Mouse (Mus musculus): ENCODE results near the gene Hsdl1. TPM values are rescaled to one million over a fixed set of nuclear protein-coding genes. Genes with fewer than 3 reads are reported as not detected.

Hsdl1 gene
- 138 and 150 TPM in 2 replicates for polyA plus RNA-seq (2015; fragmentation: Nextera tagmentation; extraction: Ambion mirVana)

DNA sequence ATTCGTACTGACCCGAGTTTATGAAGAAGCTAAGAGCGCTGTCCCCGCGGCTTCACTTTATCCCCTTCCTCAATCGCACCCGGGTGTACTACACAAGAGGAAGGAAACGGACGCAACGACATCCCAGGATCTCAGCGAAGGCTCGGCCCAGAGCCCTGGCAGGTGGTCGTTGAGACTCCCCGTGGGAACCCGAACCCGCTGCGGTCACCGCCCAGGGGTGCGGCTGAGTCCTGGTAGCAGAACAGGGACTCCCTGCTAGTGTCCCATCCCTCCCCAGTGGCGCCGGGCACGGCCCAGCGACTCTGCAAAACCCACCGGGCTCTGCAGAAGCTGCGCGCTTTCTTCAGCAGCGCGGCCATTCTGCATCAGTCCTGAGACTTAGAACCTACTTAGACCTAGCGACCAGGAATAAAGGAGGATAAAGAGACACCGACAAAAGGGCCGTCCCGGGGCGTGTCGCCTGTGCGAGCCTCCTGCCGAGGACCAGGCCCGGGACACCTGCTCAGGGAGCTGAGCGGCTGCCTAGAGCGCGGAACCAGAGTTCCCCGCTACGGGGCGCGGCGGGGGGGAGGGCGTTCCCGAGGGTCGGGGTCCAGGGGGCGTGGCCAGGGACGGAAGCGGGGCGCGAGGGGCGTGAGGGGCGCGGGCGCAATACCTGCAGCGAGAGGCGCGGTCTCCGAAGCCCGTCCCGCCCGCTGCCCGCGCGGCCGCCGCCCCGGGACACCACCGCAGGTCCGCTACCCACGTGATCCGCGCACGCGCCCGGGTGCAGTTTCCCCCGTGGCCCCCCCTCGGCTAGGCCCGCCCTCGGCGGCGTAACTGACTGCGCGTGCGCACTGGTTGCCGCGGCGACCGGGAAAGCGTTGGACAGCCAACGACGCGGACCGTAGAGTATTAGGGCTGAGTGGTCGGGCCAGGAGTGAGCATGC, at the start of gene Hsdl1, which contains the start of gene Dnaaf1:
TSS of gene Hsdl1 (minus strand) at position 747 of the 929 bp plus-strand sequence.
TSS of gene Dnaaf1 (plus strand) at position 799 of the 929 bp plus-strand sequence.
- peak; percentile 91 for ATAC-seq (ENCODE audit: low FRiP score)
- Histone ChIP-seq H3K27ac (peak within 1 kb of the TSS; percentile 85), H3K27me3 (peaks cover 34% of the 10 kb centered on the region), H3K4me3 (peak within 1 kb of the TSS; percentile 84), H3K4me1 (replicated peaks) (peaks cover 34% of the 10 kb centered on the region), H3K4me2 (peak within 1 kb of the TSS; percentile 88), H3K36me3 (no peaks in the 10 kb centered on the region), H3K9ac (peak within 1 kb of the TSS; percentile 84), H3K9me3 (no peaks in the 10 kb centered on the region)
- WGBS, result under 1% methylated on average over 95 of the region's 97 CpGs

DNA sequence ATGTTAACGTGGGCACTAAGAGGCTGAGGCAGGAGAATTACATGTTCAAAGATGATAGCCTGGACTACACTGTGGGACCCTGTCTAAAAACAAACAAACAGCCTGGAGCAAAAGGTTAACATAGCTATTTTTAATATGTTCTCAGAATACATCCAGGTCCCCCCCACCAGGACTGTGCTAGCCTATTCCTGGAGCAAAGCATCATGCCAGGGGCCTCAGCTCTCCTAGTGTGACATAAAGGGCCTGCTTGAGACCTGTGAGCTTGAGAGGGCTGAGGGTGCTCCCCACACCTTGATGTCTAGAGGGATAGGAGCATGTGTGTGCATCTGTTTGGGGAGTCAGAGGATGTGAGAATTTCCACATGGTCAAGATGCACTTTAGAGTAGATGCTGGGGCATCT, 48.8 kb upstream of the Hsdl1 start:
- Histone ChIP-seq H3K4me1 (replicated peaks) (peaks cover 10% of the 10 kb centered on the region), H3K27ac (no peak overlapping the region), H3K9ac (no peak overlapping the region), H3K36me3 (no peaks in the 10 kb centered on the region), H3K4me2 (no peak overlapping the region), H3K4me3 (no peak overlapping the region), H3K9me3 (no peaks in the 10 kb centered on the region), H3K27me3 (0 out of 2 replicates have a peak, but pooled peaks cover 3% of the 10 kb centered on the region)
- WGBS, result 83% methylated on average over 1 of the region's 1 CpGs
- no peak for ATAC-seq (ENCODE audit: low FRiP score)

DNA sequence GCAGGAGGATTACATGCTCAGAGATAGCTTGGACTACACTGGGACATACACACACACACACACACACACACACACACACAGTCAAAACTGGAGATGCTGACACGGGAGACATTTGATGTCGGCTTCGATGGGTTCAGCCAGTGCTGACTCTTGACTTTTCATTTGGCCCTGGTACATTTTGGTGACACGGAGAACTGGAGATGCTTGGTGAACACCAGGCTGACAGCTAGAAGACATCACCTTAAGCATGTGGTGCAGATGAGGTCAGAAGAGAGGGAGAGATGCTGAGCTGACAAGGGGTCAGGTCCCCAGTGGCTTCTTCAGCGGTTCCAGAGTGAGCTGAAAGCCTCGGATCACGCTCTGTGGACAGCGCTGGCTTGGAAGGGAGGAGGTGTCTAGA, 48.1 kb upstream of the Hsdl1 start:
- 0 out of 2 replicates have a peak, but pooled peaks cover 3% of the 10 kb centered on the region for H3K27me3 ChIP-seq
- H3K4me3 ChIP-seq, result no peak overlapping the region
- no peak overlapping the region for H3K27ac ChIP-seq
- 85% methylated on average over 8 of the region's 8 CpGs for WGBS
- no peak overlapping the region for H3K9ac ChIP-seq
- H3K4me1 ChIP-seq (replicated peaks), result peaks cover 9% of the 10 kb centered on the region
- H3K4me2 ChIP-seq, result no peak overlapping the region
- no peaks in the 10 kb centered on the region for H3K9me3 ChIP-seq
- ATAC-seq (ENCODE audit: low FRiP score), result no peak
- no peaks in the 10 kb centered on the region for H3K36me3 ChIP-seq

DNA sequence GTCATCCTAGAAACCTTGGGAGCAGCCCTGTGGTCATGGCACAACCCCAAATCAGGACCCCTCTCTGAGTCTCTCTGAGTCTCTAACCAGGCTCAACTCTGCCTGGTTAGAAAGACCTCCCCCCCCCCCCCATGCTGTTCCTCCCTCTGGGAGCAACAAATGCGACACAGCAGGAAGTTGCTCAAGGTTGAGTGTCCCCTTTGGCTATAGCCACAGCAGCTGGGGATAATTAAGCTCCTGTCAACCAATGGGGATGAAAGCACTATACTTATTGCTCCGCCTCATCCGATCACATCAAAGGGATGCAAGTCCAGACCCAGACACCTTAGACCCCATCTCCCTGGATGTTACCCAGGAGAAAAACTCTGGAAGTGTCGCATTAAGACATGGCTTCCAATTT, 47.6 kb upstream of the Hsdl1 start:
- ATAC-seq (ENCODE audit: low FRiP score), result no peak
- H3K4me2 ChIP-seq, result no peak overlapping the region
- WGBS, result 55% methylated on average over 4 of the region's 4 CpGs
- no peak overlapping the region for H3K4me3 ChIP-seq
- H3K27me3 ChIP-seq, result 0 out of 2 replicates have a peak, but pooled peaks cover 3% of the 10 kb centered on the region
- no peak overlapping the region for H3K9ac ChIP-seq
- no peaks in the 10 kb centered on the region for H3K36me3 ChIP-seq
- H3K27ac ChIP-seq, result no peak overlapping the region
- no peaks in the 10 kb centered on the region for H3K9me3 ChIP-seq
- H3K4me1 ChIP-seq (replicated peaks), result peaks cover 4% of the 10 kb centered on the region; the same call in 1 of the 2 replicates

DNA sequence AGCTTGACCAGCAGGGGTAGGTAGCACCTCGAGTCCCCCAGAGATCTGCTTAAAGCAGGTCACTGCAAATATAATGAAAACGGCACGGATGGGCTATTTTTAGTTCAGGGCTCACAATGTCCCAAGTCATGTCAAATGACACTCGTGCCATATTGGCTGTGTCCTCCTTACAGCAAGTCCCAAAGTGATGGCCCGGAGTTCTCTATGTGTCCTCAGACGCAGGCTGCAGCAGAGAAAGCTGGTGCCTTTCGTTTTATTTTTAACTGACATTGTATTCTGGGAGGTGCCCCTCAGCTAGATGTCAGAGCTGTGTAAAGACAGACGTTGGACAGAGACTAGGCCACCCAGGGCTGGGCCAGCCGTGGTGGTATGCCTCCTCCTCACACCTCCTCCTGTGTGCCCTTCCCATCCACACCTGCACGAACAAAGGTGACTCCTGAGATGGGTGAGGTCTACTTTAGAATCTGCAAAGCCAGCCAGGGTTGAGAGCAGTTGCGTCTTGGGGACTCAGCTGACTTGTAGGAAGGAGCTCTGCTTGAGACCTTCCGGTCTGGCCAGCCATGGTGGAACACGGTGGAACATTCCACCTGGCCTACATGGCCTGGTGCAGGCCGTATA, 46.0 kb upstream of the Hsdl1 start:
- 90% methylated on average over 14 of the region's 14 CpGs for WGBS
- no peak overlapping the region for H3K9ac ChIP-seq

DNA sequence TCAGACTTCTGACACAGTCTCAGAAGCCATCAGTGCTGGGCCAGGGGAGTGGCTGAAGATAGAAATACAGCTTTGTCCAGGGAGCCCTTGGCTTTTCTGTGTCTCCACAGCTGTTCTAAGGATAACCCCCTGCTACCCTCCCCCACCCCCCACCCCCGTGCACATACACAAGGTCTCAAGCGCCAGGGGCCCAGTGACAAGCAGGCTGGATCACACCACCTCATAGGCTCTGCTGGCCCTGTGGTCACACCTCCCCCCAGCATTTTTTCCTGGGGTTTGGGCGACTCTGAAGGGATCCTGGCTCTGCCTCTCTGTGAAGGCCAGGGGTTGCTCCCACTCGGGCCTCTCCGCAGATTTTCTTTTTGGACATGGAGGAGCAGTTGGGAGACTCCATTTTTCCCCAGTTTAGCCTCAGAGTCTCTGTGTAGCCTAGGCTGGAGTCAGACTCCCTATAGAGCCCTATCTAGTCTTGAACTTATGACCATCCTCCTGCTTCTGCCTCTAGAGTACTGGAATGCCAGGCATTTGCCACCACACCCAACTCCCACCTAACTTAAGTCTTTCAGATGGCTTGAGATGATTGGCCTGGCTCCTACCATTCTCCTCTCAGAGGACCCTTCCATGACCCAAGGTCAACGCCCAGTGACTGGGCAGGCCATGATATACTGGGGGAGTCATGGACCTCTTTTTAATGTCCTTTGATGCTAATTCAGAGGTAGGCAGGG, 45.3 kb upstream of the Hsdl1 start:
- H3K9me3 ChIP-seq, result no peaks in the 10 kb centered on the region
- H3K4me3 ChIP-seq, result no peak overlapping the region
- H3K36me3 ChIP-seq, result no peaks in the 10 kb centered on the region
- H3K27me3 ChIP-seq, result 0 out of 2 replicates have a peak, but pooled peaks cover 3% of the 10 kb centered on the region
- H3K4me1 ChIP-seq (replicated peaks), result no peaks in the 10 kb centered on the region
- no peak overlapping the region for H3K27ac ChIP-seq
- H3K9ac ChIP-seq, result no peak overlapping the region
- 77% methylated on average over 6 of the region's 6 CpGs for WGBS
- ATAC-seq (ENCODE audit: low FRiP score), result no peak
- no peak overlapping the region for H3K4me2 ChIP-seq

More for the DNA sequence above, 46.0 kb upstream of the Hsdl1 start:
- Histone ChIP-seq H3K9me3 (no peaks in the 10 kb centered on the region), H3K4me1 (replicated peaks) (0 out of 2 replicates have a peak, but pooled peaks cover 2% of the 10 kb centered on the region), H3K27ac (no peak overlapping the region), H3K36me3 (no peaks in the 10 kb centered on the region), H3K4me3 (no peak overlapping the region), H3K4me2 (no peak overlapping the region), H3K27me3 (0 out of 2 replicates have a peak, but pooled peaks cover 3% of the 10 kb centered on the region)
- ATAC-seq (ENCODE audit: low FRiP score), result no peak

DNA sequence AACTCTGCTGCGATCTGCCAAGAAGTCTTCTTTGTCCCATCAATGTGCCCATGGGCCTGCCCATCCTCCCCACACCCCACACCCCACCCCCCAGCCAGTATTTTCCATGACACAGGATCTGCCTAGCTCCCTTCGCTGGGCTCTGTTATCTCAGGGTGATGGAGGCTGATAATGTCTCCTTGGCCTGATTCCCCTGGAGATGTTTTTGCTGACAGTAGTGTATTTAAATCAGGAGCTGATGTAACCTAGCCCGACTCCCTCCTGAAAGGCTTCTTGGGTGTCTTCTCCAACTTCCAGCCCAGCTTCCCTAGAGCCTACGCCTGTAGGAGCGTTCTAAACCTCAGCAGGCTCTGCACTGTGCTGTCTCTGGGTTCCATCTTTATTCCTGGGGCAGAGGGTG, 43.9 kb upstream of the Hsdl1 start:
- no peak overlapping the region for H3K4me3 ChIP-seq

DNA sequence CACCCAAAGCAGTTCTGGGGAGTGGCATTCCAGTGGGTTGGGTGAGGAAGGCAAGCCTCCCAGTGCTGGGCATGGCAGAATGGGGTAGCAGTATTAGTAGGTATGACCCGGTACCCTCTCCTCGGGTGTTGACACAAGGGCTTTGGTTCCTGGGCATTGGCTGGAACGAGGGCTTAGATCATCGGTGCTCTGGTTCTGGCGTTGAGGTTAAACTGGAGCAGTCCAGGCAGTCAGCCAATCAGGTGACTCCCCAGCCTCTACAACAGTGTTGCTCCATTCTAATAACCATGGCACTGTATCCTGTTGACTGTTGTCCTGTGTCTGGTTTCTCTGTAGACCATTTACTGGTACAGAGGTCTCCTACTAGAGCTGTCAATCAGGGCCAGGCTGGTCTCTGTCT, 42.6 kb upstream of the Hsdl1 start:
- H3K27me3 ChIP-seq, result no peaks in the 10 kb centered on the region
- ATAC-seq (ENCODE audit: low FRiP score), result no peak
- H3K4me3 ChIP-seq, result no peak overlapping the region
- no peaks in the 10 kb centered on the region for H3K4me1 ChIP-seq (replicated peaks)
- H3K9ac ChIP-seq, result no peak overlapping the region
- WGBS, result 86% methylated on average over 5 of the region's 5 CpGs
- H3K36me3 ChIP-seq, result no peaks in the 10 kb centered on the region
- no peak overlapping the region for H3K4me2 ChIP-seq
- no peaks in the 10 kb centered on the region for H3K9me3 ChIP-seq
- no peak overlapping the region for H3K27ac ChIP-seq

More for the DNA sequence above, 43.9 kb upstream of the Hsdl1 start:
- Histone ChIP-seq H3K9ac (no peak overlapping the region), H3K4me1 (replicated peaks) (no peaks in the 10 kb centered on the region), H3K9me3 (no peaks in the 10 kb centered on the region), H3K4me2 (no peak overlapping the region), H3K36me3 (no peaks in the 10 kb centered on the region), H3K27me3 (0 out of 2 replicates have a peak, but pooled peaks cover 1% of the 10 kb centered on the region), H3K27ac (no peak overlapping the region)
- 73% methylated on average over 5 of the region's 5 CpGs for WGBS
- ATAC-seq (ENCODE audit: low FRiP score), result no peak

DNA sequence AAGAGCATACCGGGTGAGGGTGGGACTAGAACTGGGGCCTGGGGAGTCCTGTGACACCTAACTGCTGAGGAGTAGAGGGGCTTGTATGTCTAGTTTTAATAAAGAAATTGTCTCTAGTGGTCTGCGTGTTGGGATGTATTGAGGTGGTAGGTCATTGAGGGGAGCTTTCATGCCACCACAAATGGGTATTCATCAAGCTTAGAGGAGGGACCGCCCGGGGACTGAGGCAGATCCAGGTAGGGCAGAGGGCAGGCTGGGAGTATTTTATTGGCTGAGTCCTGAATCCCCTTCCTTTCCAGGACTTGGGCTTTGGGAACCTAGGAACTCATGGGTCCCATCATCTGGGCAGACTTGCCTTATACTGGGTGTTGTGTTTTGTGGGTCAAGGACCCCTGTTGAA, 41.8 kb upstream of the Hsdl1 start:
- Histone ChIP-seq H3K9ac (no peak overlapping the region), H3K4me2 (no peak overlapping the region), H3K9me3 (no peaks in the 10 kb centered on the region), H3K27ac (no peak overlapping the region), H3K4me1 (replicated peaks) (no peaks in the 10 kb centered on the region), H3K4me3 (no peak overlapping the region), H3K27me3 (no peaks in the 10 kb centered on the region), H3K36me3 (no peaks in the 10 kb centered on the region)
- WGBS, result 91% methylated on average over 4 of the region's 4 CpGs
- no peak for ATAC-seq (ENCODE audit: low FRiP score)

DNA sequence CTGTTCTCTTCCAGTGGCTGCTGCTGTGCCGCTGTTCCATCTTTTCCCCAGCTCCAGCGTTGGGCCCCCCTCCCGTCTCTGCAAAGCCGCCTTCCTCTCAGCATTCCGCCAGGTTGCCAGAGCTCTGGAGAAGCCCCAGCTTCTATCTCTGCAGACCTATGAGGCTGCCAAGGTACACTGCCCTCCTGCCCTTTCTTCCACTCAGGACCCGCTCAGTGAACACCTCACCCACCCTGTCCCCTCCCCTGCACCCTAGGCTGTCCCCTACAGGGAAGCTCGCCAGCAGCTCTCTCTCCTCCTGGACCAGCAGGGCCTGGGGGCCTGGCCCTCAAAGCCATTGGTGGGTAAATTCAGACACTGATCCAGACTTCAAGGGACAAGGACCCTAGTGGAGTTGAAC, 41.4 kb upstream of the Hsdl1 start:
- no peaks in the 10 kb centered on the region for H3K4me1 ChIP-seq (replicated peaks)
- no peak for ATAC-seq (ENCODE audit: low FRiP score)
- H3K4me2 ChIP-seq, result no peak overlapping the region
- H3K9me3 ChIP-seq, result no peaks in the 10 kb centered on the region
- no peaks in the 10 kb centered on the region for H3K27me3 ChIP-seq
- no peaks in the 10 kb centered on the region for H3K36me3 ChIP-seq
- WGBS, result 80% methylated on average over 7 of the region's 7 CpGs
- H3K9ac ChIP-seq, result no peak overlapping the region
- no peak overlapping the region for H3K27ac ChIP-seq
- no peak overlapping the region for H3K4me3 ChIP-seq

DNA sequence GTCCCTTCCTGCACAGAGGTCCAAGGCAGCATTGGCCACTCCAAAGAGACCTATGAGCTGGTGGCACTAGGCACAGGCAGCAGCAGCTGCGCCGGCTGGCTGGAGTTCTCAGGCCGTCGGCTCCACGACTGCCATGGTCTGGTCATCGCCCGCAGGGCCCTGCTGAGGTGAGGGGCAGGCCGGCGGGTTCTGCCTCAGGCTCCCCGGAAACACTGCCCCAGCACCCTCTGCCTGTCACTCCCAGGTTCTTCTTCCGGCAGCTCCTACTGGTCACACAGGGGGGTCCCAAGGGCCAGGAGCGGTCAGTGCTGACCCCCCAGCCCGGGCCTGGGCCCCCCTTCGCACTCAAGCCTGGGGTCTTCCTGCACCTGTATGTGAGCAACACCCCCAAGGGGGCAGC, 40.1 kb upstream of the Hsdl1 start:
- Histone ChIP-seq H3K4me1 (replicated peaks) (no peaks in the 10 kb centered on the region), H3K27me3 (no peaks in the 10 kb centered on the region), H3K4me3 (no peak overlapping the region), H3K9ac (no peak overlapping the region), H3K27ac (no peak overlapping the region), H3K4me2 (no peak overlapping the region), H3K36me3 (no peaks in the 10 kb centered on the region), H3K9me3 (no peaks in the 10 kb centered on the region)
- WGBS, result 69% methylated on average over 14 of the region's 14 CpGs
- no peak for ATAC-seq (ENCODE audit: low FRiP score)

DNA sequence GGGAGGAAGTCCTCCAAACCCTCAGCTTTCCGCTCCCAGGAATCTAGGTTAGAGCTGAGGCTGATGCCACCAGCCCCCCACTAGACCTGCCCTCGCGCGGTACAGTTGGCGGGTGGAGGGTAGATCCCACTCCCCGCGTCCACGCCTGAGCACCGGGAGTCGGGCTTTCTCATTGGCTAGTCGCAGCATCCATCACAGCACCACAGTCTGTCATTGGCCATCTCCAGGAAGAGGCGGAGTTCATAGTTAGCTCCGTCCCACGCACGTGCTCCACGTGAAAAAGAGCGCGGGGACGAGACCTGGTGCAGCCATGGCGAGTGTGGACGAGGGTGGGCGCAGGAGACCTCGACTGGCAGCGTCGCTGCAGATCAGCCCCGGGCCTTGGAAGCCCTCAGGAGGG, 37.5 kb upstream of the Hsdl1 start, which contains the start of gene Adad2:
TSS of gene Adad2 (plus strand) at position 277 of the 400 bp plus-strand sequence.
- no peak within 1 kb of the TSS for H3K4me2 ChIP-seq
- WGBS, result 85% methylated on average over 26 of the region's 26 CpGs
- no peaks in the 10 kb centered on the region for H3K36me3 ChIP-seq
- no peak within 1 kb of the TSS for H3K27ac ChIP-seq
- ATAC-seq (ENCODE audit: low FRiP score), result no peak
- H3K4me1 ChIP-seq (replicated peaks), result no peaks in the 10 kb centered on the region
- H3K4me3 ChIP-seq, result no peak within 1 kb of the TSS
- no peaks in the 10 kb centered on the region for H3K27me3 ChIP-seq
- H3K9me3 ChIP-seq, result no peaks in the 10 kb centered on the region
- no peak within 1 kb of the TSS for H3K9ac ChIP-seq
